Mouse (Mus musculus): ENCODE data around the gene Cbln3.

Gene Cbln3

DNA sequence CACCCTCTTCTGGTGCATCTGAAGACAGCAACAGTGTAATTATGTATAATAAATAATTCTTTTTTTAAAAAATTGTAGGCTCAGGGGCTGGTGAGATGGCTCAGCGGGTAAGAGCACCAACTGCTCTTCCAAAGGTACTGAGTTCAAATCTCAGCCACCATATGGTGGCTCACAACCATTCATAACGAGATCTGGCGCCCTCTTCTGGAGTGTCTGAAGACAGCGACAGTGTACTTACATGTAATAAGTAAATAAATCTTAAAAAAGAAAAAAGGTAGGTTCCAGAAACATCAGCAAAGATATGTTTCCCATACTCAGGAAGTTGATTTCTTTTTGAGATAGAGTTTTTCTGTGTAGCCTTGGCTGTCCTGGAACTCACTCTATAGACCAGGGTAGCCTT, 41.4 kb downstream of the Cbln3 start:
- DNase-seq: no peak

DNA sequence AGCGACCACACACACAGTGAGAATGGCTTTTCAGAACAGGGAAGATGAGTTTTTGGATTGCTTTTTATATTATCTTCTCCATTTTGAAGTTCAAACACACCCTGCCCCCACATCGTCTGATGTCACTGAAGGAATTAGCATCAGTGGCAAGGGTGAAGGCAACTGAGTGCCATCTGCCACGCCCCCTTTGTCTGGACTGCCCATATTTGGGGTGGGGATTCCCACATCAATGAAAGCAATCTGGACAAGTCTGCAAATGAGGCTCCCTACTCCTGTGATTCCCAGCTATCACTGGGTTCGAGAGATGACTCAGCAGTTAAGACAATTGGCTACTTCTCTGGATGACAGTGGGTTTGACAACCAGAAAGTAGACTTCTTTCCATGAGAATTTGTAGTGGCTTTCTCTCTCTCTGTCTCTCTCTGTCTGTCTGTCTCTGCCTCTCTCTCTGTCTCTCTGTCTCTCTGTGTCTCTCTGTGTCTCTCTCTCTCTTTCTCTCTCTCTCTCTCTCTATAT, 43.3 kb downstream of the Cbln3 start:
- no peak for DNase-seq

DNA sequence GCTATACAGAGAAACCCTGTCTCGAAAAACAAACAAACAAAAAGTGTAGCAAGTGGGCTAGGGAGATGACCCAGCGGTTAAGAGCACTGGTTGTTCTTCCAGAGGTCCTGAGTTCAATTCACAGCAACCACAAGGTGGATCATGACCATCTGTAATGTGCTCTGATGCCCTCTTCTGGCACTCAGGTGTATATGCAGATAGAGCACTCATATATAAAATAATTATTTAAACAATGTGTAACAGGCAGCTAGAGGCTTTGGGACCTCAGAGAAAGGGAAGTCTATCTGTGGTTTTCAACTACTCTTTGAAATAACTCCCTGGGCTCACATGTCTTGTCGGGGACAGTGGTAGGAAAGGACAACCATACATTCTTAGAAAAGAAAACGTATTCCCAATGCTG, 45.5 kb downstream of the Cbln3 start:
- DNase-seq: no peak

DNA sequence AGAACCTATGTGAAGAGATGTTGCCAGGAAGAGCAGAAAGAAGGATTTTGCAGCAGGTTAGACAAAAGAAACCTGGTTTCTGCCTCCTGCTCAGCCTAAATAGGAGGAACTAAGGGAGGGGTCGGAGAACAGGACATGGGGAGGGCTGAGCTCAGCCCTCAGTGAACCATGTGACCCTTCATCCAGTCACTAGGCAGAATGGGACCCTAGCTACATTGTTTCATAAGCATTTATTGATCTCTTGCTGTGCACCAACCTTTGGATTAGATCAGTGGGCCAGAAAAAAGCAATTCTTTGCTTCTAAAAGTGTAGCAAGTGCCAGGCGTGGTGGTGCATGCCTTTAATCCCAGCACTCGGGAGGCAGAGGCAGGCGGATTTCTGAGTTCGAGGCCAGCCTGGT, 45.9 kb downstream of the Cbln3 start:
- DNase-seq: no peak

DNA sequence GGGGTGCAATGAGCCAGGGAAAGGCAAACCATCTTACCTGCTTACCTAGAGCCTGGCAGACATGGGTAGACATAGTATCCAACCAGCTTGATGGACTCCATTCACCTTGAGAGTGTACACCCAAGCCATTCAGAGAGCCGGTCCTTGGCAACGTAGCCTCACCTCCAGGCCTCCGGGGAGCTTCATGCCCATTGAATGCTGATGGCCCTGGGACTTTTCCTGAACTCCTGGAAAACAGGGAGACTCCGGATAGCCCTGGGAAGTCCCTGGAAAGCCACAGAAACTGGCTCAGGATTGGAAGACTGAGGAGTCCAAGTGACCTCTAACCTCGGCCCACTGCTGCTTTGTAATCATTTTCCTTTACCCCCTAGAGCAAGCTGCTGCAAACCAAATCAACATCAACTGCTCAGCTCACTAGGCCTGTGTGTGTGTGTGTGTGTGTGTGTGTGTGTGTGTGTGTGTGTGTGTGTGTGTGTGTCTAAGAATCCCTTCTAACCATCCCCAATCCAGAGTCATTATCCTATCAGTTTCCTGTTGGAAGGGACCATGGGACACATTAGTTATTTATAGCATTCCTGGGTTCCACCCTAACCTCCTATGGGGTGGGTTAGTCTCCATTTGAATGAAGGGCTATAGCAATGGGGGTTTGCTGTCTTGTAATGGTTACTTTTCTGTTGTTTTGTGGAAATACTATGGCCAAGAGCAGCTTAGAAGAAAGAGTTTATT, 49.2 kb downstream of the Cbln3 start:
- no peak for DNase-seq

DNA sequence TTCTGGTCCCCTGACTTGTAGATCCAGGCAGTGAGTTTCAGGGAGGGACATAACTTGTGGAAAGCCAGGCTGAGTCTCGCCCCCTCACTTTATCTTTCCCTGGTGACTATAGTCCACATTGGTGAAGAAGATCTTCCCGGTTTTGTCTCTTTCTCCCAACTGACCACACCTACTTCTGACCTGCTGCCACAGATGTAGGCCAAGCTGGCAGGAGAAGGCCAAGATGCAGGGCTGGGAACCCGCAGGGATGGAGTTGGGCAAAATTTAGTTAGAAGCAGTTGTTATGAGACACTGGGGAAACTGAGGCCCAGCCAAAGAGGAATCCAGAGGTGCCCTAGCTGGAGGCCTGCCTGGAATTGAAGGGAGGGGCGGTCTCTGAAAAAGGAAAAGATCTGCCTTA, 51.1 kb downstream of the Cbln3 start:
- no peak for DNase-seq

DNA sequence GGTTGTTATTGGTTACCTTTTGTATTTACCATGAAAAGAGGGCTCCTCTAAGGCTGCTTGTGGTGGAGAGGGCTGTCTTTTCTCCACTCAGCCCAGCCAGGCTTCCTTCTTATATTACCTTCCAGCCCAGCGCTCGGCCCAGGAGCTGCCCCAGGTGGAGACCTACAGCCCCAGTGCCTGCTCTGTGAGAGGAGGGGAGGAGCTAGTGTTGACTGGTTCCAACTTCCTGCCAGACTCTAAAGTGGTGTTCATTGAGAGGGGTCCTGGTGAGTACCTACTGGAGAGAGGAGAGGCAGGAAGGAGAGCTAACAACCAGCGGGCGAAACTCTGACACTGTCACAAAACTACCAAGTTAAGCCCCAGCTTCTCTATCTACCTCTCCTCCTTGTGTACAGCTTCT, 53.9 kb downstream of the Cbln3 start:
- no peak for DNase-seq

DNA sequence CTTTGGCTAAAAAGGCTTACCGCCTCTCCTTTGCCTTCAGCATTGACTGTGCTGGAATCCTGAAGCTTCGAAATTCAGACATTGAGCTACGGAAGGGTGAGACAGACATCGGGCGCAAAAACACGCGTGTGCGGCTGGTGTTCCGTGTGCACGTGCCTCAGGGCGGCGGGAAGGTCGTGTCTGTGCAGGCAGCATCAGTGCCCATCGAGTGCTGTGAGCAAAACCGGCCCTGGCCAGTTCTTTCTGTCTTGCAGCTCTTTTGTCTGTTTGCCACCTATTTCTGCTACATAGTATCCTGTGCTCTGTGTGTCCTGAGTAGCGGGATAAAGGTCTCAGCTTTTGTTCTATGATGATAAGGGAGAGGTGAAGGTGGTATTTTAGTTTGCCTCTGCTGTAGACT, 54.3 kb downstream of the Cbln3 start:
- no peak for DNase-seq

Data from lung, postnatal 4 days (tissue).